Mouse (Mus musculus) E14TG2a.4 (cell line): Measurements from ENCODE around the gene Slc12a6.

Experiments
- H3K27me3 ChIP-seq: 2 replicates; pipeline ENCODE4 v1.6.1; 2014; ENCODE audit warnings: low read length, control low read depth; ENCODE audit not compliant: insufficient read depth
- H3K36me3 ChIP-seq: 2 replicates; pipeline ENCODE4 v1.6.1; 2014; ENCODE audit warnings: low read length, control low read depth; ENCODE audit not compliant: insufficient read depth
- H3K4me1 ChIP-seq: replicated peaks from 2 replicates; pipeline ENCODE4 v1.6.1; 2014; ENCODE audit warnings: low read depth, low read length, control low read depth
- H3K4me3 ChIP-seq: replicated peaks from 2 replicates; pipeline ENCODE4 v1.5.1; 2014; ENCODE audit warnings: mild to moderate bottlenecking, low read length
- H3K9me3 ChIP-seq: 2 replicates; pipeline ENCODE4 v1.6.1; 2014; ENCODE audit warnings: low read length, control low read depth
- CTCF ChIP-seq: conservative IDR thresholded peaks from 2 replicates; pipeline ENCODE4 v1.5.1; 2014; ENCODE audit warnings: low read length
- NANOG ChIP-seq: IDR thresholded peaks from 2 replicates; pipeline ENCODE4 v1.6.1; 2014; ENCODE audit warnings: borderline replicate concordance, low read length, mixed read lengths
- POU5F1 ChIP-seq: IDR thresholded peaks from 2 replicates; pipeline ENCODE4 v1.6.1; 2014; ENCODE audit warnings: low read length, borderline replicate concordance

The Slc12a6 gene

DNA sequence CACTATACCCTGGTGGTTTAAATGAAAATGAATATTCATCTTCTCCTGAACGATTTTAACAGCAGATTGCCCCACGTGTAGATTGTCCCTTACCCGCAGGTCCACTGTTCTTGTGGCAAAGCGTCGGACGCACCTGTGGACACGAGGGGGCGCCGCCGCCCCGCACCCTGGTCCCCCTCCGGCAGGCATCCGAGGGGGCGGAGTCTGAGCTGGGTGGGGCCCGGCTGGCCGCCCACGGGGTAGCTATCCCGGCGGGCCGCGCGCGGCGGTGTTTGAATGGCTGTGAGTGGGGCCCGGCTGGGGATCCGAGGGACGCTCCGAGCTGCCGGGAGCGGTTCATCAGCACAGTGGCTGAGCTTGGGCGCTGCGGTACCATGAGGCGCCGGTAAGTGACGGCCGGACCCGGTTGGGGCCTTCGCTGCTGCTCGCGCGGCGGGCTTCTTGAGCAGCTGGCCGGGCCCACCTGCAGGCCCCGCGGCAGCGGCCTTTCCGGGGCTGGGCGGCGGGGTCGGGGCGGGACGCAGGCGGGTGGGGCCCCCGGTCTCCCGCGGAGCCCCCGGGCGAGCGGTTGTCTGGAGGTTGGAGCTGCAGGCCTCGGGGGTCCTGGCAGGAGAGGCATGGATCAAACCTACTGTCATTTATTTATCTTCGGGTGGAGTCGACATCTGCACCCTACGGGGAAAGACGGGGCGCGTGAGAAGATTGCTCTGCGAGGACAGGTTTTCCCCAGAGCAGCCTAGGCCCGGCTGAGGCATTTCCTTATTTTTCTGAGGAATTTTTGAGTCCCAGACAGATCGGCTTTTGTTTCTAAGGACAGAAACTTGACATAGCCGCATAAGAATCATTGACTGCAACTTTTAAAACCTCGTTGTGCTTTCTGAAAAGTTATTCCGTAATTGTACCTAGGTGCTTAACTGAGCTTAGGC, 113.6 kb downstream of the Slc12a6 start, which contains the start of gene Katnbl1:
Katnbl1 (plus strand) TSS at position 239 of the 926 bp plus-strand sequence.
- peaks cover 17% of the 10 kb centered on the region for H3K36me3 ChIP-seq
- no peaks in the 10 kb centered on the region for H3K9me3 ChIP-seq
- TF ChIP-seq NANOG (no peak), CTCF (peak; percentile 24), POU5F1 (no peak)
- H3K4me1 ChIP-seq: peaks cover 59% of the 10 kb centered on the region
- peak within 1 kb of the TSS; percentile 85 for H3K4me3 ChIP-seq
- H3K27me3 ChIP-seq: no peaks in the 10 kb centered on the region

DNA sequence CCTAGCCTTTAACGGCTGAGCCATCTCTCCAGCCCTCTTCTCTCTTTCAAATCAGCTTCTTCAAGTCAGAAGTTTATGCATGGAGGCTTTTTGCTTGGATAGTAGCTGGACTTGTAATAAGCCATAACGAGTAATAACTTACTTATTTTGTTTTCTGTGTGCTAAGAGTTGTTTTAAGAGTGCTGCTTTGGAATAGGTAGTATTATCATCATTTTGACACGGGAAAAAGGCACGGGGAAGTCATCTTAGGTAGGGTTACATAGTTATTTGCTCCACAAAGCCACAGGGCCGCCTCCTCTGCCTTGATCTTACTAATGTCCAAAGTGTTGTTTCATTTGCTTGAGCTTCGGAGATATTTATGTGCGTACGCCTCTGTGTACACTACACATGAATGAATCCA, 114.5 kb downstream of the Slc12a6 start:
- Histone ChIP-seq H3K4me3 (peak overlapping the region; percentile 85), H3K4me1 (peaks cover 58% of the 10 kb centered on the region), H3K9me3 (no peaks in the 10 kb centered on the region), H3K36me3 (peaks cover 22% of the 10 kb centered on the region), H3K27me3 (no peaks in the 10 kb centered on the region)
- no peak for TF ChIP-seq NANOG
- no peak for TF ChIP-seq CTCF
- no peak for TF ChIP-seq POU5F1

DNA sequence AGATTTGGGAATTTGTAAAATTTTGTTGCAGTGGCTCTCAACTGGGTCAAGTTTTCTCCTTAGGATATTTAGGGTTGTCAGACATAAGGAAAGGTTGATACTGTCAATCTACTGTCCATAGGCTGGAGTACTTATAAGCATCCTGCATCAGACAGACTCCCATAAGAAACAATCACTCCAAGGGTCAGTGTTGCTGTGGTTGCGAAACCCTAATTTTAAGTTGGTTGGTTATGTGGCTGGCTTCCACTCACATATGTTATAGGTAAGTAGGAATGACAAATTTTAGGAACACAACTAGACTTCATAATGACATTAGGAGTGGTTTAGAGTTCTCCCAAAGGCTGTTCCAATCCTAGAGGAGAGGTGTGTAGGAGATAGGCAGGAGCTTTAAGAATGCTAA, 115.6 kb downstream of the Slc12a6 start:
- Histone ChIP-seq H3K9me3 (no peaks in the 10 kb centered on the region), H3K4me1 (peaks cover 51% of the 10 kb centered on the region), H3K27me3 (no peaks in the 10 kb centered on the region), H3K4me3 (no peak overlapping the region), H3K36me3 (peaks cover 28% of the 10 kb centered on the region)
- TF ChIP-seq NANOG: no peak
- no peak for TF ChIP-seq CTCF
- TF ChIP-seq POU5F1: no peak

DNA sequence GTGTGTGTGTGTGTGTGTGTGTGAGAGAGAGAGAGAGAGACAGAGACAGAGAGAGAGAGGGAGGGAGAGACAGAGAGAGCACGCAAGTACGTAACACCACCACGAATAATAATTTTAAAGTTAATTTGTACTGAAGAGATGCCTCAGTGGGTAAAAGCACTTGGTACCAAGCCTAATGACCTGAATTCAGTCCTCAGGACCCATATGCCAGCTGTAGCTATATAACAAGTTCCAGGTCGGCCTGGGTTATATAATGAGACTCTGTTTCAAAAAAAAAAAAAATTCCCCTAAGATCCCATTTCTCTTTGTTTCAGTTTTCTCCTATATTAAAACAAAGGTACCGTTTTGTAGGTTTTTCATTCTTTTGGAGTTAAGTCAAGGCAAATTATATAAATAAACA, 125.2 kb downstream of the Slc12a6 start:
- H3K9me3 ChIP-seq: no peaks in the 10 kb centered on the region
- H3K36me3 ChIP-seq: peaks cover 20% of the 10 kb centered on the region
- no peak overlapping the region for H3K4me3 ChIP-seq
- no peak for TF ChIP-seq CTCF
- H3K27me3 ChIP-seq: no peaks in the 10 kb centered on the region
- H3K4me1 ChIP-seq: peaks cover 40% of the 10 kb centered on the region

DNA sequence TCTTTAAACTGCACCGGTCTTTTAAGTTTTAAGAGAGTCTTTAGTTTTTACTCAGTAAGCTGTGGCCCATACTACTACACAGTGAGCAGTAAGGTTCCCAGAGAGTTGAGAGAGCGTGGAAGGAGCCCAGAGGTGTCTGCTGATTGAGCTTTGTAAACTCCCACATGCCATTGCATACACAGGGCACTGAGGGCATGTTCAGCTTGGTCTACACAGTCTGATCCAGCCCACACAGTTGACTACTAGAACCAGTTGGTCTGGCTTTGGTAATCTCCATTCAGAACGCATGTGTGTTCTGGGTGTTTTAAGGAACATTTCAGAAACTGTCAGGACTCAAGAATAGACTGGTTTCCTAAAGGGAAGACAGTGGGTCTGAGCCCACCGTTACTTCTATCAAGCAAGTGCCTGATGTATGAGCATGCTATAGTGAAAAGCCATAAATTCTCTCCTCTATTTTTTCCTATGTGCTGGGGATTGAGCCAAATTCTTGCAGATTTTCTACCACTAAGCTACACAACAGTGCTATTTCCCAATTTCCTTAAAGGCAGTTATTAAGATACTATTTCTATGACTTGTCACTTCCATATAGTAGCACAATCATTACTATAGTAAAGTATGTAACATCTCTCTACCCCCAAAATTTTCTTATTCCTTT, 125.8 kb downstream of the Slc12a6 start:
- no peak for TF ChIP-seq CTCF
- TF ChIP-seq NANOG: no peak
- no peak for TF ChIP-seq POU5F1
- H3K4me3 ChIP-seq: no peak overlapping the region
- H3K36me3 ChIP-seq: peaks cover 19% of the 10 kb centered on the region; the same call in 1 of the 2 replicates
- H3K9me3 ChIP-seq: no peaks in the 10 kb centered on the region
- no peaks in the 10 kb centered on the region for H3K27me3 ChIP-seq
- H3K4me1 ChIP-seq: peaks cover 39% of the 10 kb centered on the region

DNA sequence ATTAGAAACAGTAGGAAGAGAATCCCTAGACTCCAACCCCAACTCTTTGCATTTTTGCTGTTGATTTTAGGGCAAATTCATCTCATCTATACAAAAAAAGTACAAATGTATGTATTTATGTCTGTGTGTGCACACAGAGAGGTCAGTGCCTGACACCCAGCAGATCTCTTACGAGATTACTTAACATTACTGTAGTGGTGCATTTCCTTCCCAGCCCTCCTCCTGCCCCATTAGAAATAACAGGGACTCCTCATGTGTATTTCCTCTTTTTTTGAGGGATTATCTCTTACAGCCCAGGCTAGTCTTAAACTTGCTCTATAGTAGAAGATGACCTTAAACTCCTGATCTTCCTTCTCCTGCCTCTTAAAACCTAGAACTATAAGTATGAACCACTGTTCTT, 127.1 kb downstream of the Slc12a6 start:
- Histone ChIP-seq H3K9me3 (no peaks in the 10 kb centered on the region), H3K27me3 (no peaks in the 10 kb centered on the region), H3K4me1 (peaks cover 42% of the 10 kb centered on the region), H3K4me3 (no peak overlapping the region), H3K36me3 (peaks cover 17% of the 10 kb centered on the region)
- TF ChIP-seq CTCF: no peak
- no peak for TF ChIP-seq POU5F1
- no peak for TF ChIP-seq NANOG

DNA sequence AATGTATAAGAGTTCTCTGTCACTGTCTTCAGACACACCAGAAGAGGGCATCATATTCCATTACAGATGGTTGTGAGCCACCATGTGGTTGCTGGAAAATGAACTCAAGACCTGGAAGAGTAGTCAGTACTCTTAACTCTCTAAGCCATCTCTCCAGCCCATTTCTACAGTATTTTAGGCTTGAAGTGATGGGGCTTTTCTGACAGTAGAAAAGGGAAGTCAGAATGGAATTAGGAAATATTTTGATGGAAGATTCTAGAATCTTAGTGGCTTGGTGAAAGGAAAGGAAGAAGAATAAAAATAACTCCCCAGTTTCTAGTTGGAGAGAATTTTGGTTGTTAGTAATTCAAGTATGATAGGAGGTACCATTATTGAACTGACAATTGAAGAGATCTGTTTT, 128.3 kb downstream of the Slc12a6 start:
- H3K27me3 ChIP-seq: no peaks in the 10 kb centered on the region
- H3K36me3 ChIP-seq: peaks cover 14% of the 10 kb centered on the region
- H3K4me3 ChIP-seq: no peak overlapping the region
- no peaks in the 10 kb centered on the region for H3K9me3 ChIP-seq
- H3K4me1 ChIP-seq: peaks cover 30% of the 10 kb centered on the region
- no peak for TF ChIP-seq POU5F1
- no peak for TF ChIP-seq CTCF
- no peak for TF ChIP-seq NANOG

DNA sequence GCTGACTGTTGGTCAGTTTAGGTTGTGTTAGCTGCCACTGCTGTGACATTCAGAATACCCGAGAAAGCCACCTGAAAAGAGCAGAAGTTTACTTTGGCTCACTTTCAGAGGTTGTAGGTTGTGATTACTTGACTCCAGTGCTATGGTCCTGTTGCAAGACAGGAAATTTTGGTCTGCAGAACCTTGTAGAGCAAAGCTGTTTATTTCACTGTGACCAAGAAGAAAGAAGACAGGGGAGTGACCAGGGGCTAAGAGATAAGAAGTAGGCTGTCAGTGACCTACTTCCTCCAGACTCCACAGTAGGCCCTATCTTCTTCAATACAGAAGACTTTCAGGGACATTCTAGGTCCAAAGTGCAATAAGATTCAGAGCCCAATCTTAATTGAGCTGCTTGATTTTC, 131.0 kb downstream of the Slc12a6 start:
- H3K4me1 ChIP-seq: peaks cover 17% of the 10 kb centered on the region
- no peaks in the 10 kb centered on the region for H3K9me3 ChIP-seq
- no peaks in the 10 kb centered on the region for H3K27me3 ChIP-seq
- TF ChIP-seq POU5F1: no peak
- TF ChIP-seq CTCF: no peak
- peaks cover 10% of the 10 kb centered on the region for H3K36me3 ChIP-seq
- H3K4me3 ChIP-seq: no peak overlapping the region

DNA sequence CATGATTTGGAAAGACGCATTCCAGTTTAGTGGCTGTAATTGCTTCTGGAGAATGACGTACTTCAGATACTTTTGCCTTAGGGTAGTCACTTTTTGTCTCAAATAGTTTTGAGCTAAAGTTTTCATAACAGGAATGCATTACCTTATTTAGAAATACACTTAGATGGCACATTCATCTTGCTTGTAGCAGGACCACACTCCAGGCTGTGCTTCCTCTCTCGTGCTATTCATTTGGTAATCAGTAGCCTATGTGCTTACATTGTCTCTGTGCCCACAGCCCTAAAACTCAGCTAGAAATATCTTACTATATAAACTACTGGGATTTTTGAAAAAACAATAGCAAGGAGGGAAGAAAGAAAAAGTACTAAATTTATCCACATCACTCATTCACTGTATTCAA, 141.4 kb downstream of the Slc12a6 start:
- no peak overlapping the region for H3K4me3 ChIP-seq

More for the DNA sequence above, 141.4 kb downstream of the Slc12a6 start:
- no peak for TF ChIP-seq CTCF
- no peak for TF ChIP-seq NANOG
- TF ChIP-seq POU5F1: no peak
- Histone ChIP-seq H3K9me3 (no peaks in the 10 kb centered on the region), H3K27me3 (no peaks in the 10 kb centered on the region), H3K4me1 (no peaks in the 10 kb centered on the region), H3K36me3 (peaks cover 70% of the 10 kb centered on the region)
